Mouse (Mus musculus): ENCODE data around the gene Msrb3. TPM values are rescaled to one million over a fixed set of nuclear protein-coding genes. Genes with fewer than 3 reads are reported as not detected.
A peak's percentile ranks its signal among the peaks of the same experiment; 100 is the strongest.

Msrb3 gene
- total RNA-seq, 2 experiments from 2014 or later, result 4.6 to 5.9 TPM

DNA sequence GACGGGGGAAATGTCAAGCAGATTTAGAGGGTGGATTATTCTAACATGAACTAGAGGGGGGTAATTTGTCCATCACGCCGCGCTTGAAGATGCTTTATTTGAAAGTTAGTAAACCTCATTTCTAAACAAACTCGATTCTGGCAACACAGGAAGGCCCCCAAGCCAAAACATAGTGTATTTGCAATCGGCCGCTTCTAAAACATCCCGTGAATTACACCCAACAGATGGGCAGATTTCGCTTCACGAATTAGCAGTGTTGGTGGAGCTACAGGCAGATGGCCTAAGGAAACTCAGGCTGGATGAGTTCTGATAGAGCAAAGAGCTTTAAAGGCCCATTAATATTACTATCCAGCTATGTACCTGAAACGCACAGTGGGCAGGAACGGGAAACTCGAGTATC lies 1.2 kb upstream of the Msrb3 start:
- peak in 1 of 2 experiments; percentile 65 for DNase-seq (ENCODE audit: low spot score in 2 of 2)

DNA sequence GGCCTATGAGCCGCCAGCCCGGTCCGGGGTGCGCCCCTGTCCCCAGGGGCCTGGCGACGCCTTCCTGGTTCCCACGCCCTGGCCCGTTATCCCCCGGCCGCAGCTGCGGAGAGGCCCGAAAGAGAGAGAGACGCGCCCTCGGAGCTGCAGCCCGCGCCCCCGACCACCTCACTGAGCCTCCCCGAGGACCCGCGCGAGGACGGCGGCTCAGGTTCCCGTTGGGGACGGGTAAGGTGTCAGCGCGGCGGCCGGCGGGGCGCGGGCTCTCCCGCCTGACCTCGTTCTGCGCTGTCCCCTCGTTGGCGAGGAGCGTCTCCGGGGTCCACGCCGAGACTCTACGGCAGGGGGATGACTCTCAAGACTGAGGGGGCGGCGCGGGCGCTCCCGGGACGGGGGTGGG lies 544 bp downstream of the Msrb3 start:
- no peak for DNase-seq (ENCODE audit: low spot score in 2 of 2)

- no peak for DNase-seq (ENCODE audit: low spot score in 2 of 2)
Observed at GRCm38 (mm10) chr10:120895899-120896289, 3.0 kb downstream of the Msrb3 start.

DNA sequence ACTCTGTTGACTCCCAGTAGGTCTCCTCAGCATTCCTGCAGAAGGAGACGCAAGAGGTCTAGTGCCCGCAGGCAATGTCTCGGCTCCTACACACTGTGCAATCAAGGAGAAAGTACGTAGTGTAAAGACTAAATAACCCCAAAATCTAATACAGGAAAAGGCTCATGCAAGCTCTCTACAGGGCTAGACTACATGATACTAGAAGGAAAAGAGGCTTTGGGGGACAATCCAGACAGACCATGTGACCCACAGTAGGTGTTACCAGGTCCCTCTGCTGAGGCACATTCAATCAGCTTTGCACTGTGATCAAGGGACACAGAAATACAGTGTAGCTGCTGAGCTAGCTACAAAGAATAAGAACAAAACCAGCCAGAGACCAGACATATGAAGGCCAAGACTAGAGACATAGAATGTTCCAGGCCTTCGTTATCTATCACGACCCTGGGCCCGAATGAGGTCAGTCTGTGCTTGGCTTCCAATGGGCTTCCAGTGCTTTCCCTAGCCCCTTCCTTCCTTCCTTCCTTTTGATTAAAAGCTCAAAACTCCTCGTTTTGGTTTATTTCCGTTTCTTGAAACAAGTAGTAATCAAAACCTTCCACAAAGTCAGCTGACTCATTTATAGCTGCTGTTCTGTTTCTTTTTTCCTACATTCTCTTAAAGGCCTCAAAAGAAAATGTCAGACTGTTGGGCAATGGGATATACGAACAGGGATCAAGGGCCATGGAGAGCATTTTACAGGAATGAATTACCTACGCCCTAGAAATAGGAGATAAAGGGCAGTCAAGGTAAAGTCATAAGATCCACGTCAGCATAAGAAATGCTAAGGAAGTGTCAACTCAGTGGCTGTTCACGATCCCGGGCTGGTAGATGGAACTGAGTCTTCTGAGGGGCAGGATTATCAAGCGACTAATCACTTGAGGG lies 3.7 kb downstream of the Msrb3 start:
- DNase-seq (ENCODE audit: low spot score in 2 of 2), result no peak

GRCm38 (mm10) chr10:120893938-120894337 lies 5.0 kb downstream of the Msrb3 start:
- DNase-seq (ENCODE audit: low spot score in 2 of 2), result no peak

GRCm38 (mm10) chr10:120891131-120891530 lies 7.8 kb downstream of the Msrb3 start:
- no peak for DNase-seq (ENCODE audit: low spot score in 2 of 2)

- DNase-seq (ENCODE audit: low spot score in 2 of 2), result no peak
Observed at GRCm38 (mm10) chr10:120890592-120890991, 8.3 kb downstream of the Msrb3 start.

GRCm38 (mm10) chr10:120888531-120888930 lies 10.4 kb downstream of the Msrb3 start:
- DNase-seq (ENCODE audit: low spot score in 2 of 2), result no peak

- DNase-seq (ENCODE audit: low spot score in 2 of 2), result no peak
Observed at GRCm38 (mm10) chr10:120884220-120884619, 14.7 kb downstream of the Msrb3 start.

- DNase-seq (ENCODE audit: low spot score in 2 of 2), result no peak
Observed at GRCm38 (mm10) chr10:120883732-120884131, 15.2 kb downstream of the Msrb3 start.

DNA sequence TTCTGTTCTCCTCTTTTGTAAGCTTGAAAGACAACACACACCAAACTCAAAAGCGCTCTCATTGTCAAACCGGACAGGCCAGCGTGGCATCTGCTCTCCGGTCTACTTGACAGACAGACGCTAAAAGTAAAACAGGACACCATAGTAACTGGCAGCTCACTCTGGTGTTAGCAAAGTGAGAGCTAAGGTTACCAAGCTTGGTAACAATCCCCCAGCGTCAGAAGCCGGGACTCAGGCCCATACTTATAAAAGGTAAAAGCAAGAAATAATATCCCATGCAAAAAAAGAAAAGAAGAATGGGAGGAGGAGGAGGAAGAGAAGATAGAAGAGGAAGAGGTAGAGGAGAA lies 15.9 kb downstream of the Msrb3 start:
- no peak for DNase-seq (ENCODE audit: low spot score in 2 of 2)

DNA sequence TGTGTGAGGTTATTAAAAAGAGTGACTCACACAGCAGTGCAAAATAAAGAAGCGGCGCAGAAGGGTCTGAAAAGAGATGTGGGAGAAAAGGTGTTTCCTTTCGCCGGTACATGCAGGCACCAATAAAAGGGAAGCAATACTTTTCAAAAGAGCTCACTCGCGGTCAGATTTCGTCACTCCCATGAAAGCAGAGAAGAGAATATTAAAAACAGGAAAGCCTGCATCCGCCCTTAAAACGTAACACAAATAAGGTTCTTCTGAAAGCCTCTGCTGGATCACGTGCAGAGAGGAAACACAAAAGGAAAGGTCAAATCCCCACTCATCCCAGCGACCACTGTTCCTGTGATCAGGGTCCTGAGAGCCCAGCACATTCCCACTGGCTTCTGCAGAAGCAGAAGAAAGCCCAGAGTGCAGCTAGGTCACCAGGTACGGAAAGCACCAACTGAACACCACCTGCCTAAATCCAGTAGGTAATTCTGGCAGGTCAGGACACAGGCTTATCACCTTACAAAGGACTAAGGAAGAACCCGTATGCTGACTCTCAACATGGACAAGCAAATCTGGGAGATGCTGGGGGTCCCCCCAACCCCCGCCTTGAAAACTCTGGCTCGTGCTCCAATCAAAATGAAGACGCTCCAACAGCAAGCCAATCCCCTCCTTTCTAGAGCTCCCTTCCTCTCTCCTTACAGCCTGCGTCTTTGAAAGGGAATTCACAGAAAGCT lies 16.4 kb downstream of the Msrb3 start:
- no peak for DNase-seq (ENCODE audit: low spot score in 2 of 2)

GRCm38 (mm10) chr10:120876549-120877270 lies 22.2 kb downstream of the Msrb3 start:
- no peak for DNase-seq (ENCODE audit: low spot score in 2 of 2)

DNA sequence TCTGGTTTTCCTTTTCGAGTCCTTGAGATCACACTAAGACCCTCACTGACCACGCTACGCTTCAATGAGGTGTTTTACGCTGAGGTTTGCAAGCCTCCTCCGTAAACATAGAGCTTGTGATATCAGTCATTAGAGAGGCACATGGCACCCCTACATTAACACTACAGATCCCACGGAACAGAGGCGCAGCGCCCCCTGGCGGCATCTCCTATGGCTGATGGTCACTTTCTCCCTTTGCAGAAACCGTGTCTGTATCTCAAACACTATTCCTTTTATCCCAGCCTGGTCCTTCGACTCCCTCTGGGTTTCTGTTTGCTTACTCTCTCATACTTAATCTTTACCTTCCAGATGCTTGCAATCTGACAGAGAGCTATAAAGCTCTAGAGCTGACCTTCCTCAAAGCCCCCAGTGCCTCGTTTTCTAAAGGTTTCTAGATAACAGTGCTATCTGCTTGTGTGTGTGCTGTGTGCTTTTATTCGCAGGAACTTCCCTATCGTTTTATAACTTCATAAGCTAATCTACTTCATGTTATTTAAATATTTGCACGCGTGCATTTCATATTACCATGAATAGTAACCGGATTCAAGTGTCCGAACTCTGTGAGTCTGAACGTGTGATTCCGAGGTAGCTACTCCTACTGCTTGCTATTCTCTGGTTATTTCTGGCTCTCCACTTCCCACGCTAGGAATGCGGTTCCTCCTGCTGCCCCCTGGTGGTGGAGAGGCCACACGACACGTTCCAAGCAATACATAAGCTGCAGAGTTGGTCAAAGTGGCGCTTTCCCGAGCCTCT lies 23.0 kb downstream of the Msrb3 start:
- peak; percentile 86 to 89 for DNase-seq (ENCODE audit: low spot score in 2 of 2)

- DNase-seq (ENCODE audit: low spot score in 2 of 2), result no peak
Observed at GRCm38 (mm10) chr10:120874261-120874660, 24.6 kb downstream of the Msrb3 start.

DNA sequence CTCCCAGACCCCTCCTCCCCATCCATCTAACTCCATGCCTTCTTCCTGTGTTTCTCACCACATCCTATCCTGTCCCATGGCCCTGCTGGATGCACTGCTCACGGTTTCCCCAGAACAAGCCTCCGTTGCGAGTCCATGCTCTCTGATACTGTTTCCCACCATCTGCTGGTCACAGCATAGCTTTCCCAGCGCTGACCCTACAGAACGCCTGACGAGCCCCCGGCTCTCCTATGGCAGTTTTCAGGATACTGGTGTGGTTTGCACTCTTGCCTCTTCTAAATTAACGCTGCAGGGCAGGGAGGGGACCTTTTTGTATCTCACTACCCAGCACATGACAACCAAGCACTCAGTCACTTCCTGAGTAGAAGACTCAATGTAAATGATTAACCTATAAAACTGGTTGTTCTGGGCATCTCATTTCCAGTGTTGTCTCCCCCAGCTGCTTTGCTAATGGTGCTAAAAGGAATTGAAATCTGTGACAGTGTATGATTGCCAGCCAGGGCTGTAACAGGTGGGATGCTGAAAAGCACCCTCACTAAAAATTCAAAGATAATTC lies 25.2 kb downstream of the Msrb3 start:
- DNase-seq (ENCODE audit: low spot score in 2 of 2), result no peak

GRCm38 (mm10) chr10:120872483-120872862 lies 26.4 kb downstream of the Msrb3 start:
- DNase-seq (ENCODE audit: low spot score in 2 of 2), result peak in 1 of 2 experiments; percentile 17

GRCm38 (mm10) chr10:120871630-120872482 lies 27.0 kb downstream of the Msrb3 start:
- DNase-seq (ENCODE audit: low spot score in 2 of 2), result no peak

DNA sequence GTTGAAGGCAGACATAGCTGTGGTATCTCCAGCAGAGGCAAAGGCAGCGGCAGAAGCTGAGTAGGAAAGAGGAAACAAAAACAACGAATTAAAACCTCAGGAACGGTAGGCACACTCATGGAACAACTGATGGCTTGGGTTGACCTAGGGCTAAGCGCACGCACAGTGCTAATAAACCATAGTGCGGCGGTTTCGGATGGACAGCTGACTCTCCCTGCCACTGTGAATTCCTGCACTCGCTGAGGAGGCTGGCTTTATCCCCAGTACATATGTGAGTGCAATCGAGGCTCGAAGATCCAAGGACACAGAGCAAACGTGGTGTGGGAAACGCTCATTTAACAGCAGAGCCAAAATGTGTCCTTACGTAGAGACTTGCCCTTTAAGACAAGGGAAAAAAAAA lies 27.8 kb downstream of the Msrb3 start:
- no peak for DNase-seq (ENCODE audit: low spot score in 2 of 2)

Data from layer of hippocampus, postnatal 14 days (tissue).